Mouse (Mus musculus): ENCODE results near the gene Prkcg.

DNA sequence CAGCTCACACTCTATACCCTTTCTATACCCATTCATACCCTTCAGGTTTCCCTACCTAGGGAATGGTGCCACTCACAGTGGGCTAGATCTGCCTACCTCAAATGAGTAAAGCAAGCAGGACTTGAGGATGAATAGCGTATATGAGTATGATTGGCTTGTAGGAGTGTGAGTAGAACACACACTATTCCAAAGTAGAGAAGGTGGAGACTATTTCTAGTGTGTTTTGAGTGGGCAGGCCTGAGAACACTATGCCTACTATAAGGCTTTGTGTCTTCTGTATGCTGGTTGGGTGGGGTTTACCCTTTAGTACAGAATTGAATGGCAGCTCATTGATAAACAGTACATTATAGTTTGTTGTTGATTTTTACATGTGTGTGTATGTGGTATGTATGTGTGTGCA is 34.8 kb downstream of the Prkcg start:
- TF ChIP-seq EP300 (IDR thresholded peaks at IDR 0.05; ENCODE audit: low read depth): no peak
- TF ChIP-seq CTCF (IDR thresholded peaks at IDR 0.05; ENCODE audit: low read depth): no peak
